Mouse (Mus musculus): ENCODE measurements around the gene Col18a1. TPM values are rescaled to one million over a fixed set of nuclear protein-coding genes. Genes with fewer than 3 reads are reported as not detected.

Gene Col18a1
- polyA plus RNA-seq, 1 experiment from 2014 or later = 62.7 TPM

- no peak for ATAC-seq (ENCODE audit: low FRiP score)
- Histone ChIP-seq H3K4me2 (no peak overlapping the region), H3K9me3 (no peaks in the 10 kb centered on the region; the same call in 1 of the 2 replicates), H3K9ac (no peak overlapping the region), H3K27me3 (no peaks in the 10 kb centered on the region), H3K27ac (no peak overlapping the region; the same call in 1 of the 2 replicates), H3K4me3 (no peak overlapping the region), H3K4me1 (replicated peaks) (peaks cover 45% of the 10 kb centered on the region), H3K36me3 (no peaks in the 10 kb centered on the region)
- WGBS = 39% methylated on average over 6 of the region's 6 CpGs
These were observed 34.8 kb downstream of the Col18a1 start for GRCm38 (mm10) chr10:77131536-77131935.

- Histone ChIP-seq H3K4me3 (no peak overlapping the region), H3K36me3 (no peaks in the 10 kb centered on the region), H3K27me3 (no peaks in the 10 kb centered on the region), H3K9ac (no peak overlapping the region; the same call in 1 of the 2 replicates), H3K4me2 (no peak overlapping the region), H3K9me3 (no peaks in the 10 kb centered on the region; the same call in 1 of the 2 replicates), H3K4me1 (replicated peaks) (peaks cover 45% of the 10 kb centered on the region), H3K27ac (peak overlapping the region; percentile 30; the same call in 1 of the 2 replicates)
- peak; percentile 75 for ATAC-seq (ENCODE audit: low FRiP score)
- WGBS = 40% methylated on average over 13 of the region's 13 CpGs
These were observed 35.6 kb downstream of the Col18a1 start for GRCm38 (mm10) chr10:77130561-77131240.

GRCm38 (mm10) chr10:77129637-77130410 is 36.5 kb downstream of the Col18a1 start:
- Histone ChIP-seq H3K4me2 (no peak overlapping the region), H3K27ac (no peak overlapping the region), H3K4me1 (replicated peaks) (peaks cover 45% of the 10 kb centered on the region), H3K9ac (no peak overlapping the region), H3K9me3 (no peaks in the 10 kb centered on the region; the same call in 1 of the 2 replicates), H3K36me3 (no peaks in the 10 kb centered on the region), H3K27me3 (no peaks in the 10 kb centered on the region), H3K4me3 (no peak overlapping the region)
- WGBS = 70% methylated on average over 6 of the region's 6 CpGs
- ATAC-seq (ENCODE audit: low FRiP score) = no peak; the same call in 1 of the 2 replicates

GRCm38 (mm10) chr10:77127926-77128325 is 38.4 kb downstream of the Col18a1 start:
- H3K4me2 ChIP-seq = no peak overlapping the region
- WGBS = 78% methylated on average over 2 of the region's 2 CpGs
- no peak overlapping the region for H3K9ac ChIP-seq
- H3K4me1 ChIP-seq (replicated peaks) = peaks cover 41% of the 10 kb centered on the region
- no peaks in the 10 kb centered on the region for H3K36me3 ChIP-seq
- ATAC-seq (ENCODE audit: low FRiP score) = no peak
- H3K27ac ChIP-seq = no peak overlapping the region
- H3K4me3 ChIP-seq = no peak overlapping the region
- no peaks in the 10 kb centered on the region; the same call in 1 of the 2 replicates for H3K9me3 ChIP-seq
- H3K27me3 ChIP-seq = no peaks in the 10 kb centered on the region

- no peaks in the 10 kb centered on the region for H3K36me3 ChIP-seq
- no peak for ATAC-seq (ENCODE audit: low FRiP score)
- no peak overlapping the region for H3K4me2 ChIP-seq
- H3K4me3 ChIP-seq = no peak overlapping the region
- peaks cover 28% of the 10 kb centered on the region for H3K4me1 ChIP-seq (replicated peaks)
- no peak overlapping the region for H3K27ac ChIP-seq
- WGBS = 94% methylated on average over 2 of the region's 2 CpGs
- H3K27me3 ChIP-seq = no peaks in the 10 kb centered on the region
- H3K9me3 ChIP-seq = no peaks in the 10 kb centered on the region; the same call in 1 of the 2 replicates
- no peak overlapping the region for H3K9ac ChIP-seq
These were observed 39.8 kb downstream of the Col18a1 start for GRCm38 (mm10) chr10:77126590-77126989.

GRCm38 (mm10) chr10:77125078-77125731 is 41.1 kb downstream of the Col18a1 start:
- ATAC-seq (ENCODE audit: low FRiP score) = no peak
- no peaks in the 10 kb centered on the region; the same call in 1 of the 2 replicates for H3K9me3 ChIP-seq
- no peak overlapping the region for H3K27ac ChIP-seq
- no peaks in the 10 kb centered on the region for H3K27me3 ChIP-seq
- no peak overlapping the region for H3K4me2 ChIP-seq
- no peak overlapping the region for H3K9ac ChIP-seq
- H3K4me3 ChIP-seq = no peak overlapping the region
- peaks cover 16% of the 10 kb centered on the region for H3K4me1 ChIP-seq (replicated peaks)
- WGBS = 76% methylated on average over 18 of the region's 18 CpGs
- no peaks in the 10 kb centered on the region for H3K36me3 ChIP-seq

GRCm38 (mm10) chr10:77123953-77124352 is 42.4 kb downstream of the Col18a1 start:
- Histone ChIP-seq H3K27me3 (no peaks in the 10 kb centered on the region), H3K4me2 (no peak overlapping the region), H3K4me3 (no peak overlapping the region), H3K27ac (no peak overlapping the region), H3K4me1 (replicated peaks) (peaks cover 9% of the 10 kb centered on the region), H3K9me3 (no peaks in the 10 kb centered on the region; the same call in 1 of the 2 replicates), H3K9ac (no peak overlapping the region), H3K36me3 (no peaks in the 10 kb centered on the region)
- WGBS = 39% methylated on average over 8 of the region's 8 CpGs
- no peak for ATAC-seq (ENCODE audit: low FRiP score)

- no peak overlapping the region for H3K4me2 ChIP-seq
- H3K9me3 ChIP-seq = no peaks in the 10 kb centered on the region
- no peaks in the 10 kb centered on the region for H3K27me3 ChIP-seq
- H3K4me3 ChIP-seq = no peak overlapping the region
- 83% methylated on average over 8 of the region's 8 CpGs for WGBS
- no peak overlapping the region for H3K27ac ChIP-seq
- ATAC-seq (ENCODE audit: low FRiP score) = no peak
- no peaks in the 10 kb centered on the region for H3K36me3 ChIP-seq
- H3K9ac ChIP-seq = no peak overlapping the region
- peaks cover 16% of the 10 kb centered on the region for H3K4me1 ChIP-seq (replicated peaks)
These were observed 44.9 kb downstream of the Col18a1 start for GRCm38 (mm10) chr10:77121287-77122022.

- H3K36me3 ChIP-seq = no peaks in the 10 kb centered on the region
- peaks cover 21% of the 10 kb centered on the region for H3K4me1 ChIP-seq (replicated peaks)
- H3K27ac ChIP-seq = no peak overlapping the region
- 85% methylated on average over 4 of the region's 4 CpGs for WGBS
- H3K9me3 ChIP-seq = no peaks in the 10 kb centered on the region
- H3K4me2 ChIP-seq = no peak overlapping the region
- ATAC-seq (ENCODE audit: low FRiP score) = no peak
- H3K4me3 ChIP-seq = no peak overlapping the region
- no peaks in the 10 kb centered on the region for H3K27me3 ChIP-seq
- no peak overlapping the region for H3K9ac ChIP-seq
These were observed 45.8 kb downstream of the Col18a1 start for GRCm38 (mm10) chr10:77120501-77120900.

GRCm38 (mm10) chr10:77119437-77119836 is 46.9 kb downstream of the Col18a1 start:
- Histone ChIP-seq H3K4me1 (replicated peaks) (peaks cover 21% of the 10 kb centered on the region), H3K27ac (no peak overlapping the region), H3K4me2 (no peak overlapping the region), H3K9ac (no peak overlapping the region), H3K36me3 (no peaks in the 10 kb centered on the region), H3K4me3 (no peak overlapping the region), H3K27me3 (no peaks in the 10 kb centered on the region), H3K9me3 (no peaks in the 10 kb centered on the region)
- no peak for ATAC-seq (ENCODE audit: low FRiP score)
- WGBS = 84% methylated on average over 11 of the region's 11 CpGs

GRCm38 (mm10) chr10:77118361-77118760 is 48.0 kb downstream of the Col18a1 start:
- no peak overlapping the region for H3K4me3 ChIP-seq
- 92% methylated on average over 1 of the region's 1 CpGs for WGBS
- no peak for ATAC-seq (ENCODE audit: low FRiP score)

More at GRCm38 (mm10) chr10:77118361-77118760, 48.0 kb downstream of the Col18a1 start:
- Histone ChIP-seq H3K4me1 (replicated peaks) (peaks cover 23% of the 10 kb centered on the region), H3K9ac (no peak overlapping the region), H3K4me2 (no peak overlapping the region), H3K27me3 (no peaks in the 10 kb centered on the region), H3K9me3 (no peaks in the 10 kb centered on the region), H3K27ac (no peak overlapping the region), H3K36me3 (no peaks in the 10 kb centered on the region)
